Comparison of ENCODE assay signal across 16 mouse cellular contexts in genomic region chr8:72099377-72100103, GRCm38 (mm10). TPM values are rescaled to one million over a fixed set of nuclear protein-coding genes. Genes with fewer than 3 reads are reported as not detected.
A peak's percentile ranks its signal among the peaks of the same experiment; 100 is the strongest.
DNase-seq lines count a peak whose midpoint lies in the region; ATAC-seq and TF ChIP-seq lines count a peak whose summit lies in the region.
"Not testable (repeated sequence)": the region's sequence is repeated elsewhere in the genome, so short reads cannot be mapped to it uniquely, and the experiment has no call there.
"Had no signal": no experiment of that assay in that cellular context is flagged by ENCODE, and none has a peak within 500 bp of the region (broad histone marks: within the 10 kb centered on the region; RNA-seq: fewer than 3 reads in every experiment).

No protein-coding gene starts in this region.

- peak; percentile 62 for DNase-seq in ES-CJ7 (ENCODE audit: low read depth, low spot score)
- peak; percentile 23 for DNase-seq in adrenal gland, postnatal 25 days
- peak; percentile 32 for DNase-seq in gastrocnemius, adult 18-20 months (ENCODE audit: low spot score)
- DNase-seq in heart, postnatal 4 days = peak; percentile 60
- peak; percentile 28 to 57 for DNase-seq in kidney, postnatal 36 days
- peak; percentile 4 for DNase-seq in lung, embryonic 14.5 days
- peak; percentile 25 for DNase-seq in ovary, postnatal 14 days (ENCODE audit: low spot score)
- DNase-seq in thymus, postnatal 25 days = peak; percentile 34

- not testable (repeated sequence) for H3K4me3 ChIP-seq in lung, embryonic 14.5 days (ENCODE audit: low read depth, low read length)

- not testable (repeated sequence) for ATAC-seq in lung, embryonic 14.5 days (ENCODE audit: insufficient read depth)

- not testable (repeated sequence) for H3K36me3 ChIP-seq in lung, embryonic 14.5 days (ENCODE audit: insufficient read depth)

- TF ChIP-seq CTCF in lung, embryonic 14.5 days (IDR thresholded peaks at IDR 0.05; ENCODE audit: low read depth) = not testable (repeated sequence)

- H3K9me3 ChIP-seq in lung, embryonic 14.5 days (ENCODE audit: low read depth, low read length) = not testable (repeated sequence)

- not testable (repeated sequence) for H3K4me2 ChIP-seq in lung, embryonic 14.5 days

- H3K9ac ChIP-seq in lung, embryonic 14.5 days = not testable (repeated sequence)

- not testable (repeated sequence) for H3K4me1 ChIP-seq in lung, embryonic 14.5 days (ENCODE audit: insufficient read depth)

- not testable (repeated sequence) for H3K27ac ChIP-seq in lung, embryonic 14.5 days (ENCODE audit: low read depth)

- not testable (repeated sequence) for H3K27me3 ChIP-seq in lung, embryonic 14.5 days (ENCODE audit: insufficient read depth, low read length)

- WGBS in lung, embryonic 14.5 days = 59% methylated on average over 6 of the region's 7 CpGs

RNA-seq across cellular contexts. Expression of gene Olfr374, which starts 7.3 kb away (rescaled TPM):
- total RNA-seq in adrenal gland, postnatal 25 days (2021) = not detected in 2 replicates
- total RNA-seq in gastrocnemius, adult 18-20 months (2021) = not detected
- total RNA-seq in heart, postnatal 4 days (2021) = not detected
- 0.01 and 0.04 TPM in 2 replicates for polyA plus RNA-seq in lung, embryonic 14.5 days (2014; fragmentation: Nextera tagmentation; extraction: Ambion mirVana)
- total RNA-seq: layer of hippocampus, adult 2 months had no signal
- polyA plus RNA-seq: erythroblast, embryonic 14.5 days; hindbrain, embryonic 10.5 days; limb, embryonic 13.5 days; midbrain, embryonic 10.5 days had no signal

RNA-seq across cellular contexts. Expression of gene Olfr373, which starts 16.6 kb away (rescaled TPM):
- not detected in 2 replicates for total RNA-seq in adrenal gland, postnatal 25 days (2021)
- not detected for total RNA-seq in gastrocnemius, adult 18-20 months (2021)
- not detected for total RNA-seq in heart, postnatal 4 days (2021)
- not detected in 2 replicates for polyA plus RNA-seq in lung, embryonic 14.5 days (2014; fragmentation: Nextera tagmentation; extraction: Ambion mirVana)
- total RNA-seq: layer of hippocampus, adult 2 months had no signal
- polyA plus RNA-seq: cortical plate, adult 2 months; erythroblast, embryonic 14.5 days; hindbrain, embryonic 10.5 days; limb, embryonic 13.5 days; neural tube, embryonic 14.5 days; spleen, adult 2 months had no signal

RNA-seq across cellular contexts. Expression of gene Tpm4, which starts 35.2 kb away (rescaled TPM):
- 219 and 260 TPM in 2 replicates for total RNA-seq in adrenal gland, postnatal 25 days (2021)
- total RNA-seq in gastrocnemius, adult 18-20 months (2021) = 10 to 100 TPM; 23.8 to 42.5 TPM
- total RNA-seq in heart, postnatal 4 days (2021) = 100 to 1,000 TPM; 269 to 284 TPM
- polyA plus RNA-seq in lung, embryonic 14.5 days (2014; fragmentation: Nextera tagmentation; extraction: Ambion mirVana) = 849 and 861 TPM in 2 replicates

RNA-seq across cellular contexts. Expression of gene Olfr372, which starts 58.5 kb away (rescaled TPM):
- total RNA-seq in adrenal gland, postnatal 25 days (2021) = not detected in 2 replicates
- not detected for total RNA-seq in gastrocnemius, adult 18-20 months (2021)
- not detected for total RNA-seq in heart, postnatal 4 days (2021)
- not detected in 2 replicates for polyA plus RNA-seq in lung, embryonic 14.5 days (2014; fragmentation: Nextera tagmentation; extraction: Ambion mirVana)
- total RNA-seq: layer of hippocampus, adult 2 months had no signal
- polyA plus RNA-seq: cortical plate, adult 2 months; erythroblast, embryonic 14.5 days; hindbrain, embryonic 10.5 days; limb, embryonic 13.5 days; midbrain, embryonic 10.5 days; neural tube, embryonic 14.5 days had no signal

Comparison
In these comparisons a context has a peak if more than half of its experiments do, and no peak if none do; other contexts are left out.
1. DNase-seq: peak in every context shown above with its lines; median percentile 62 in ES-CJ7; 60 in heart, postnatal 4 days; 42 in kidney, postnatal 36 days; 34 in thymus, postnatal 25 days; 32 in gastrocnemius, adult 18-20 months; 25 in ovary, postnatal 14 days; 23 in adrenal gland, postnatal 25 days; 4 in lung, embryonic 14.5 days.